Mouse (Mus musculus): ENCODE measurements around the gene Sox10.

Sox10 gene

GRCm38 (mm10) chr15:79148533-79148932 lies 16.5 kb downstream of the Sox10 start:
- TF ChIP-seq NANOG (IDR thresholded peaks at IDR 0.05; ENCODE audit: borderline replicate concordance, low read length), result no peak
- TF ChIP-seq CTCF (conservative IDR thresholded peaks at IDR 0.05; ENCODE audit: low read length), result peak; percentile 94
- H3K27me3 ChIP-seq (ENCODE audit: insufficient read depth, low read length), result no peaks in the 10 kb centered on the region
- H3K4me1 ChIP-seq (replicated peaks; ENCODE audit: low read depth, low read length), result peaks cover 82% of the 10 kb centered on the region
- H3K9me3 ChIP-seq (ENCODE audit: low read length), result no peaks in the 10 kb centered on the region
- H3K36me3 ChIP-seq (ENCODE audit: insufficient read depth, low read length), result peaks cover 96% of the 10 kb centered on the region
- H3K4me3 ChIP-seq (replicated peaks; ENCODE audit: low read length), result no peak overlapping the region

- TF ChIP-seq POU5F1 (IDR thresholded peaks at IDR 0.05; ENCODE audit: borderline replicate concordance, low read length) (no peak), NANOG (IDR thresholded peaks at IDR 0.05; ENCODE audit: borderline replicate concordance, low read length) (no peak), CTCF (conservative IDR thresholded peaks at IDR 0.05; ENCODE audit: low read length) (no peak)
- Histone ChIP-seq H3K36me3 (ENCODE audit: insufficient read depth, low read length) (peaks cover 69% of the 10 kb centered on the region), H3K9me3 (ENCODE audit: low read length) (no peaks in the 10 kb centered on the region), H3K4me1 (replicated peaks; ENCODE audit: low read depth, low read length) (peaks cover 78% of the 10 kb centered on the region), H3K4me3 (replicated peaks; ENCODE audit: low read length) (no peak overlapping the region), H3K27me3 (ENCODE audit: insufficient read depth, low read length) (peaks cover 3% of the 10 kb centered on the region; the same call in 1 of the 2 replicates)
Observed at GRCm38 (mm10) chr15:79145522-79145921, 19.5 kb downstream of the Sox10 start.

- peaks cover 69% of the 10 kb centered on the region for H3K4me1 ChIP-seq (replicated peaks; ENCODE audit: low read depth, low read length)
- H3K4me3 ChIP-seq (replicated peaks; ENCODE audit: low read length), result peak overlapping the region; percentile 35; the same call in 1 of the 2 replicates
- no peaks in the 10 kb centered on the region for H3K9me3 ChIP-seq (ENCODE audit: low read length)
- H3K36me3 ChIP-seq (ENCODE audit: insufficient read depth, low read length), result peaks cover 56% of the 10 kb centered on the region
- TF ChIP-seq POU5F1 (IDR thresholded peaks at IDR 0.05; ENCODE audit: borderline replicate concordance, low read length), result no peak
- TF ChIP-seq NANOG (IDR thresholded peaks at IDR 0.05; ENCODE audit: borderline replicate concordance, low read length), result no peak
- TF ChIP-seq CTCF (conservative IDR thresholded peaks at IDR 0.05; ENCODE audit: low read length), result no peak
- H3K27me3 ChIP-seq (ENCODE audit: insufficient read depth, low read length), result peaks cover 9% of the 10 kb centered on the region
Observed at GRCm38 (mm10) chr15:79144021-79144420, 21.0 kb downstream of the Sox10 start.

GRCm38 (mm10) chr15:79143316-79143715 lies 21.7 kb downstream of the Sox10 start:
- Histone ChIP-seq H3K36me3 (ENCODE audit: insufficient read depth, low read length) (peaks cover 49% of the 10 kb centered on the region), H3K4me3 (replicated peaks; ENCODE audit: low read length) (peak overlapping the region; percentile 35; the same call in 1 of the 2 replicates), H3K9me3 (ENCODE audit: low read length) (no peaks in the 10 kb centered on the region), H3K4me1 (replicated peaks; ENCODE audit: low read depth, low read length) (peaks cover 65% of the 10 kb centered on the region), H3K27me3 (ENCODE audit: insufficient read depth, low read length) (peaks cover 9% of the 10 kb centered on the region)
- no peak for TF ChIP-seq NANOG (IDR thresholded peaks at IDR 0.05; ENCODE audit: borderline replicate concordance, low read length)

GRCm38 (mm10) chr15:79141566-79141917 lies 23.5 kb downstream of the Sox10 start:
- Histone ChIP-seq H3K4me3 (replicated peaks; ENCODE audit: low read length) (peak overlapping the region; percentile 99), H3K9me3 (ENCODE audit: low read length) (no peaks in the 10 kb centered on the region), H3K4me1 (replicated peaks; ENCODE audit: low read depth, low read length) (peaks cover 51% of the 10 kb centered on the region), H3K36me3 (ENCODE audit: insufficient read depth, low read length) (peaks cover 31% of the 10 kb centered on the region), H3K27me3 (ENCODE audit: insufficient read depth, low read length) (peaks cover 11% of the 10 kb centered on the region)
- TF ChIP-seq POU5F1 (IDR thresholded peaks at IDR 0.05; ENCODE audit: borderline replicate concordance, low read length) (no peak), CTCF (conservative IDR thresholded peaks at IDR 0.05; ENCODE audit: low read length) (no peak), NANOG (IDR thresholded peaks at IDR 0.05; ENCODE audit: borderline replicate concordance, low read length) (no peak)

- peaks cover 47% of the 10 kb centered on the region for H3K4me1 ChIP-seq (replicated peaks; ENCODE audit: low read depth, low read length)
- peak within 1 kb of the TSS; percentile 99 for H3K4me3 ChIP-seq (replicated peaks; ENCODE audit: low read length)
- H3K9me3 ChIP-seq (ENCODE audit: low read length), result no peaks in the 10 kb centered on the region
- no peak for TF ChIP-seq POU5F1 (IDR thresholded peaks at IDR 0.05; ENCODE audit: borderline replicate concordance, low read length)
- H3K36me3 ChIP-seq (ENCODE audit: insufficient read depth, low read length), result peaks cover 26% of the 10 kb centered on the region
- H3K27me3 ChIP-seq (ENCODE audit: insufficient read depth, low read length), result peaks cover 11% of the 10 kb centered on the region
Observed at GRCm38 (mm10) chr15:79140866-79141565, 24.0 kb downstream of the Sox10 start, which contains the start of the genes Polr2f and 1700088E04Rik. TSS of gene Polr2f (plus strand) at chr15:79141009. TSS of gene 1700088E04Rik (minus strand) at chr15:79141253.

GRCm38 (mm10) chr15:79139640-79140039 lies 25.4 kb downstream of the Sox10 start:
- peaks cover 11% of the 10 kb centered on the region for H3K27me3 ChIP-seq (ENCODE audit: insufficient read depth, low read length)
- H3K9me3 ChIP-seq (ENCODE audit: low read length), result no peaks in the 10 kb centered on the region
- H3K4me3 ChIP-seq (replicated peaks; ENCODE audit: low read length), result no peak overlapping the region
- TF ChIP-seq CTCF (conservative IDR thresholded peaks at IDR 0.05; ENCODE audit: low read length) (peak; percentile 47), POU5F1 (IDR thresholded peaks at IDR 0.05; ENCODE audit: borderline replicate concordance, low read length) (no peak)
- peaks cover 39% of the 10 kb centered on the region for H3K4me1 ChIP-seq (replicated peaks; ENCODE audit: low read depth, low read length)
- peaks cover 12% of the 10 kb centered on the region for H3K36me3 ChIP-seq (ENCODE audit: insufficient read depth, low read length)

GRCm38 (mm10) chr15:79135783-79136575 lies 29.1 kb downstream of the Sox10 start:
- TF ChIP-seq NANOG (IDR thresholded peaks at IDR 0.05; ENCODE audit: borderline replicate concordance, low read length) (no peak), CTCF (conservative IDR thresholded peaks at IDR 0.05; ENCODE audit: low read length) (no peak)
- H3K4me1 ChIP-seq (replicated peaks; ENCODE audit: low read depth, low read length), result peaks cover 26% of the 10 kb centered on the region
- no peaks in the 10 kb centered on the region for H3K9me3 ChIP-seq (ENCODE audit: low read length)
- H3K4me3 ChIP-seq (replicated peaks; ENCODE audit: low read length), result no peak overlapping the region
- H3K27me3 ChIP-seq (ENCODE audit: insufficient read depth, low read length), result peaks cover 11% of the 10 kb centered on the region
- H3K36me3 ChIP-seq (ENCODE audit: insufficient read depth, low read length), result peaks cover 21% of the 10 kb centered on the region

All from E14TG2a.4 (cell line).